Mouse (Mus musculus): ENCODE measurements around the gene Gm10570.

DNA sequence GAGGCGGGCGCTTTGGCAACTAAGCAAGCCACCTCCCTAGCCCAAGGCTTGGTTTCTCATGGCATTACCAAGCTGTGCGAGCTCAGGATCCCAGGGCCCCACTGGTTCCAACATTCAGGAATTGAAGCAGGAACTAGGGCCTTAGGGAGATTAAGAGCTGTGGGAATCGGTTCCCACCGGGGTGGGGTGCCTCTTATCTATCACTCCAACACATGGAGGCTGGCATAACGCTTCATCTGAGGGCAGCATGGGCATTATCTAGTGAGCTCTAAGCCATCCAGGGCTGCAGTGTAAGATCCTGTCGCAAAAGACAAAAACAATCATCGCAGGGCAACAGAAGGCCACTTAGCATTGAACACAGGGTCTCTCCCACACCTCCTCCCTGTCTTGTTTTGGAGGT, 14.0 kb downstream of the Gm10570 start:
- TF ChIP-seq CTCF (IDR thresholded peaks at IDR 0.05): no peak
- TF ChIP-seq POLR2A (IDR thresholded peaks at IDR 0.05; ENCODE audit: insufficient read depth, low read depth, low read length): no peak
- TF ChIP-seq EP300 (IDR thresholded peaks at IDR 0.05; ENCODE audit: insufficient read depth, low read depth, low read length): no peak

All from heart, adult 2 months (tissue).